Mouse (Mus musculus) liver, adult 2 months (tissue): Measurements from ENCODE around the gene Tsc2.

Experiments used
- CTCF ChIP-seq: fragments of 200-500 bp; IDR thresholded peaks from 2 replicates; pipeline ENCODE4 v1.5.1; 2011; ENCODE audit warnings: low read depth, low read length, control low read depth
- POLR2A ChIP-seq: fragments of 200-500 bp; IDR thresholded peaks from 2 replicates; pipeline ENCODE4 v1.6.1; 2011; ENCODE audit warnings: low read length, control low read depth; ENCODE audit not compliant: insufficient read depth; ENCODE audit errors: extremely low read depth

DNA sequence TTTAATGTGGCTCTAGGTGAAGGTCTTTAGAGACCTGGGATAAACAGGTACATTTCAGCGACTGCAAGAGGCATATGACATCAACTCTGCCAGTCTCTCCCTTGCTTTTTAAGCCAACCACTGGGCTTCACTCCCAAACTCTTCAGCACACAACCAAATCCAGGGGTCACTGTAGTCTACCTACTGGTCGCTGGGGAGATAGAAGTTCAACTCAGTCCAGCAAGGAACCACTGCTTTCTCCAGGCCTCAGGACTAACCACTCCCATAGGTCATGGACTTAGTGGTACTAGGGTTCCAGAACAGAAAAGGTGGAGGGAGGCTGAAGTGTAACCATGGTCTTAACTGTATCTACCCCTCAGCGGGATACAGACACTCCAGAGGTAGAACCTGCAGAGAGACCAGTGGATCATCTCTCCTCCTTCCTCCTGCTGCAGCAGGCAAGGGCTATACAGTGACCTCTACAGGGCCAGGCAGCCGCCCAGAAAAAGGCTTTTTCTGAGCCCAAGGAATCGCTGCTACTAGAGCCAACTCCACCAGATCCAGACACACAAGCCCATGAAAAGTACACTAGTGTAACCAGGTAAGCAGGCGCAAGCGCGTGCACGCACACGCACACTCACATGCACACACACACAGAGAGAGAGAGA, 16.4 kb upstream of the Tsc2 start:
- TF ChIP-seq CTCF (no peak), POLR2A (no peak)
